Mouse (Mus musculus) small intestine, adult 2 months (tissue): ENCODE results near the gene Atf6.

Experiments used
- CTCF ChIP-seq: fragments of 200-500 bp; IDR thresholded peaks from 2 replicates; pipeline ENCODE4 v1.5.1; 2012; ENCODE audit warnings: low read depth, mild to moderate bottlenecking, control low read depth, inconsistent platforms, low read length, moderate library complexity, mixed read lengths; ENCODE audit not compliant: insufficient replicate concordance, insufficient read length; ENCODE audit errors: extremely low read depth
- POLR2A ChIP-seq: fragments of 200-500 bp; IDR thresholded peaks from 2 replicates; pipeline ENCODE4 v1.6.1; 2012; ENCODE audit warnings: low read depth, mild to moderate bottlenecking, control low read depth, inconsistent platforms, low read length, moderate library complexity

DNA sequence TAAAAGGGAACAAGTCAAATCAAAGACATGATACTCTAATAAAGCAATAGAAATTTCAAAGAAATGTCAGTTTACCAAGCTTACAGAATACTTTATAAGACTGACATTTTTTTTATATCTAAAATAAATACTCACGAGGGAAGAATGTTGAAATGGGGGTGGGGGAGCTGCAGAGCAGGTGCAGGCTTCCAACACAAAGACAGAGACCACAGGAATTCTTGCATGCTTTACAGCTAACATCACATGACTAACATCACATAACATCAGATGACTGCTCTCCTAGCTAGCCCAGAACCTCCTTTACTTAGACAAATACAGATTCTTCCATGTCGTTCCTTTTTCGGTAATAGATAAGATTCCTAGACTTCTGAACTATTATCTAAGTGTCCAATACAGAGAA is 76.6 kb downstream of the Atf6 start:
- TF ChIP-seq POLR2A (no peak), CTCF (no peak)
